ENCODE assay signal across 10 mouse cellular contexts in genomic region chr3:129332142-129332541, GRCm38 (mm10). TPM values are rescaled to one million over a fixed set of nuclear protein-coding genes. Genes with fewer than 3 reads are reported as not detected.
DNase-seq lines count a peak whose midpoint lies in the region; ATAC-seq and TF ChIP-seq lines count a peak whose summit lies in the region.
"Had no signal": no experiment of that assay in that cellular context is flagged by ENCODE, and none has a peak within 500 bp of the region (broad histone marks: within the 10 kb centered on the region; RNA-seq: fewer than 3 reads in every experiment).

No protein-coding gene starts in this region.

- H3K4me1 ChIP-seq in heart, embryonic 11.5 days (ENCODE audit: control insufficient read depth, insufficient read depth, low read length): peaks cover 10% of the 10 kb centered on the region
- peaks cover 23% of the 10 kb centered on the region for H3K4me1 ChIP-seq in lung, embryonic 14.5 days (ENCODE audit: insufficient read depth)
- H3K4me1 ChIP-seq in kidney, postnatal 0 days (replicated peaks; ENCODE audit: insufficient read depth, low read length): peaks cover 12% of the 10 kb centered on the region; the same call in 1 of the 2 replicates
- H3K4me1 ChIP-seq in stomach, embryonic 15.5 days: peaks cover 7% of the 10 kb centered on the region
- H3K4me1 ChIP-seq in cerebellum, adult 2 months (ENCODE audit: control insufficient read depth, insufficient read depth, low read length): peaks cover 5% of the 10 kb centered on the region; the same call in 1 of the 2 replicates
- H3K4me1 ChIP-seq: forebrain, embryonic 10.5 days had no signal

- no peaks in the 10 kb centered on the region for H3K36me3 ChIP-seq in heart, embryonic 11.5 days (ENCODE audit: control insufficient read depth, insufficient read depth, low read length)
- H3K36me3 ChIP-seq in lung, embryonic 14.5 days (ENCODE audit: insufficient read depth): no peaks in the 10 kb centered on the region
- H3K36me3 ChIP-seq in kidney, postnatal 0 days (ENCODE audit: insufficient read depth, low read length): no peaks in the 10 kb centered on the region
- H3K36me3 ChIP-seq in stomach, embryonic 15.5 days: no peaks in the 10 kb centered on the region
- H3K36me3 ChIP-seq: forebrain, embryonic 10.5 days had no signal

- H3K9ac ChIP-seq in heart, embryonic 11.5 days (ENCODE audit: low read depth, low read length): no peak overlapping the region; the same call in 1 of the 2 replicates
- H3K9ac ChIP-seq in lung, embryonic 14.5 days: peak overlapping the region; percentile 43
- peak overlapping the region; percentile 46; the same call in 1 of the 2 replicates for H3K9ac ChIP-seq in kidney, postnatal 0 days (ENCODE audit: low read depth, low read length)
- no peak overlapping the region for H3K9ac ChIP-seq in stomach, embryonic 15.5 days

- peak overlapping the region; percentile 65 for H3K4me2 ChIP-seq in heart, embryonic 11.5 days
- peak overlapping the region; percentile 71 for H3K4me2 ChIP-seq in lung, embryonic 14.5 days
- H3K4me2 ChIP-seq in kidney, postnatal 0 days (ENCODE audit: low read length): peak overlapping the region; percentile 74
- H3K4me2 ChIP-seq in stomach, embryonic 15.5 days: peak overlapping the region; percentile 58

- TF ChIP-seq POLR2A in cerebellum, adult 2 months (IDR thresholded peaks at IDR 0.05; ENCODE audit: borderline replicate concordance, insufficient read depth, low read length): no peak

- peak overlapping the region; percentile 37 for H3K4me3 ChIP-seq in heart, embryonic 11.5 days (ENCODE audit: low read depth, low read length)
- H3K4me3 ChIP-seq in lung, embryonic 14.5 days (ENCODE audit: low read depth, low read length): peak overlapping the region; percentile 44
- H3K4me3 ChIP-seq in kidney, postnatal 0 days (replicated peaks; ENCODE audit: low read depth, low read length): peak overlapping the region; percentile 46
- H3K4me3 ChIP-seq in stomach, embryonic 15.5 days (replicated peaks): peak overlapping the region; percentile 35
- no peak overlapping the region for H3K4me3 ChIP-seq in cerebellum, adult 2 months (replicated peaks; ENCODE audit: insufficient read depth, low read depth, low read length)
- H3K4me3 ChIP-seq: forebrain, embryonic 10.5 days had no signal

- H3K27ac ChIP-seq in heart, embryonic 11.5 days (ENCODE audit: low read depth, low read length): no peak overlapping the region; the same call in 1 of the 2 replicates
- peak overlapping the region; percentile 72 for H3K27ac ChIP-seq in lung, embryonic 14.5 days (ENCODE audit: low read depth)
- H3K27ac ChIP-seq in kidney, postnatal 0 days: peak overlapping the region; percentile 60
- peak overlapping the region; percentile 44 for H3K27ac ChIP-seq in stomach, embryonic 15.5 days
- no peak overlapping the region for H3K27ac ChIP-seq in cerebellum, adult 2 months (ENCODE audit: insufficient read depth, low read length)
- H3K27ac ChIP-seq: forebrain, embryonic 10.5 days had no signal

- H3K9me3 ChIP-seq in heart, embryonic 11.5 days (replicated peaks; ENCODE audit: control insufficient read depth, low read length): no peaks in the 10 kb centered on the region
- no peaks in the 10 kb centered on the region for H3K9me3 ChIP-seq in lung, embryonic 14.5 days (ENCODE audit: low read depth, low read length)
- H3K9me3 ChIP-seq in kidney, postnatal 0 days (replicated peaks; ENCODE audit: low read length): no peaks in the 10 kb centered on the region
- no peaks in the 10 kb centered on the region for H3K9me3 ChIP-seq in stomach, embryonic 15.5 days
- H3K9me3 ChIP-seq: forebrain, embryonic 10.5 days had no signal

- no peaks in the 10 kb centered on the region for H3K27me3 ChIP-seq in heart, embryonic 11.5 days (ENCODE audit: control insufficient read depth, insufficient read depth, low read length)
- H3K27me3 ChIP-seq in lung, embryonic 14.5 days (ENCODE audit: insufficient read depth, low read length): no peaks in the 10 kb centered on the region
- H3K27me3 ChIP-seq in kidney, postnatal 0 days (ENCODE audit: insufficient read depth, low read length): no peaks in the 10 kb centered on the region
- H3K27me3 ChIP-seq in stomach, embryonic 15.5 days (replicated peaks): no peaks in the 10 kb centered on the region
- no peaks in the 10 kb centered on the region; the same call in 1 of the 2 replicates for H3K27me3 ChIP-seq in cerebellum, adult 2 months (ENCODE audit: control insufficient read depth, insufficient read depth, low read length)

- no peak for TF ChIP-seq CTCF in lung, embryonic 14.5 days (IDR thresholded peaks at IDR 0.05; ENCODE audit: low read depth)
- no peak for TF ChIP-seq CTCF in kidney, postnatal 0 days (IDR thresholded peaks at IDR 0.05; ENCODE audit: low read depth)
- no peak for TF ChIP-seq CTCF in cerebellum, adult 2 months (IDR thresholded peaks at IDR 0.05; ENCODE audit: borderline replicate concordance, insufficient read depth, low read depth, low read length)

- no peak for ATAC-seq in heart, embryonic 11.5 days (replicated peaks; ENCODE audit: insufficient number of reproducible peaks, low FRiP score, low TSS enrichment)
- peak; percentile 73 for ATAC-seq in lung, embryonic 14.5 days (ENCODE audit: insufficient read depth)
- ATAC-seq in kidney, postnatal 0 days (replicated peaks; ENCODE audit: low FRiP score, low read depth): no peak; the same call in 1 of the 2 replicates
- ATAC-seq in stomach, embryonic 15.5 days (ENCODE audit: insufficient read depth, low FRiP score, low read depth): no peak

- WGBS in heart, embryonic 11.5 days (ENCODE audit: insufficient replicate concordance): 53% methylated on average over 7 of the region's 7 CpGs
- WGBS in lung, embryonic 14.5 days: 11% methylated on average over 7 of the region's 7 CpGs
- WGBS in kidney, postnatal 0 days: 22% methylated on average over 7 of the region's 7 CpGs
- 33% methylated on average over 7 of the region's 7 CpGs for WGBS in stomach, embryonic 15.5 days
- 52% methylated on average over 7 of the region's 7 CpGs for WGBS in cerebellum, adult 2 months

- DNase-seq in heart, postnatal 4 days: no peak
- no peak for DNase-seq in lung, embryonic 14.5 days
- DNase-seq in lung, postnatal 36 days: no peak
- no peak for DNase-seq in kidney, postnatal 0 days (ENCODE audit: low spot score)
- DNase-seq in embryo, embryonic 11 days: no peak
- no peak for DNase-seq in cerebellum, adult 2 months
- DNase-seq: midbrain, embryonic 14.5 days had no signal

RNA-seq across cellular contexts. Expression of gene Enpep, which starts 0.4 kb away (rescaled TPM):
- 12.9 and 14.0 TPM in 2 replicates for polyA plus RNA-seq in heart, embryonic 11.5 days (2014; fragmentation: Nextera tagmentation; extraction: Ambion mirVana)
- total RNA-seq in heart, postnatal 4 days (2021): 1 to 10 TPM; 8.3 to 8.8 TPM
- polyA plus RNA-seq in lung, embryonic 14.5 days (2014; fragmentation: Nextera tagmentation; extraction: Ambion mirVana): 47.4 and 47.8 TPM in 2 replicates
- polyA plus RNA-seq in kidney, postnatal 0 days (2015; fragmentation: Nextera tagmentation; extraction: Ambion mirVana): 108 and 117 TPM in 2 replicates
- 19.7 and 25.7 TPM in 2 replicates for polyA plus RNA-seq in stomach, embryonic 15.5 days (2015; fragmentation: Nextera tagmentation; extraction: Ambion mirVana)
- 2.2 and 2.6 TPM in 2 replicates for polyA plus RNA-seq in cerebellum, adult 2 months (2012; rRNA removed)
- polyA plus RNA-seq: forebrain, embryonic 10.5 days had no signal

Comparison
In these comparisons a context has a peak if more than half of its experiments do, and no peak if none do; other contexts are left out.
1. H3K27ac ChIP-seq: peak in lung, embryonic 14.5 days (single experiment), kidney, postnatal 0 days (single experiment) and stomach, embryonic 15.5 days (single experiment); none in heart, embryonic 11.5 days (single experiment) and cerebellum, adult 2 months (single experiment).
2. H3K9ac ChIP-seq: peak in lung, embryonic 14.5 days (single experiment) and kidney, postnatal 0 days (single experiment); none in heart, embryonic 11.5 days (single experiment) and stomach, embryonic 15.5 days (single experiment).
3. Peak in every context shown above with its lines, with median percentiles within 50 percentile points of each other: H3K4me2 ChIP-seq.